Mouse (Mus musculus): ENCODE results near the gene Adamts17. TPM values are rescaled to one million over a fixed set of nuclear protein-coding genes. Genes with fewer than 3 reads are reported as not detected.

Gene Adamts17
- polyA plus RNA-seq, 1 experiment from 2014 or later: 3.7 TPM

DNA sequence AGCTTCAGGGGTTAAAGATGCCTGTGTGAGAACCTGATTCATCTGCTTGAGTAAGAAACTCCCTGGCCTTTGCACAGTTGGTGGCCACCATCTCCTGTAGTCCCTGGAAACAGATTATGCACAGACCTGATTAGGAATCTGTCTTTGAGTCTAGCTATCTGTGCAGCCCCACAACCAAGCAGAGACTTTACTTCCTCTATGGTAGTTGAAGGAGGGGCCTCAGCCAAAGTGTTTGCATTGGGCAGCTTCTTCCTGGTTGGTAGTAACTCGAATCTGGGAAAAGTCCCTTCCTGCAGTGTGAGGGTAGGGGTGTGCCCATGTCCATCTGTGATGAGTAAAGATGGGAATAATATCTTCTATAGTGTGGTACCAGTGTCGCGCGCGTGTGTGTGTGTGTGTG is 115.2 kb downstream of the Adamts17 start:
- no peak overlapping the region for H3K4me2 ChIP-seq (ENCODE audit: low read length)
- H3K9me3 ChIP-seq (ENCODE audit: control insufficient read depth, low read length): no peaks in the 10 kb centered on the region
- no peak overlapping the region for H3K4me3 ChIP-seq (replicated peaks; ENCODE audit: low read length)
- H3K27ac ChIP-seq (ENCODE audit: low read length): no peak overlapping the region
- no peaks in the 10 kb centered on the region for H3K36me3 ChIP-seq (ENCODE audit: control insufficient read depth, insufficient read depth)
- H3K27me3 ChIP-seq (replicated peaks; ENCODE audit: control insufficient read depth, insufficient read depth, low read length): no peaks in the 10 kb centered on the region
- WGBS: 89% methylated on average over 5 of the region's 5 CpGs
- no peak overlapping the region for H3K9ac ChIP-seq (replicated peaks; ENCODE audit: low read depth, low read length)
- H3K4me1 ChIP-seq (replicated peaks; ENCODE audit: control insufficient read depth, insufficient read depth, low read length): no peaks in the 10 kb centered on the region
- no peak for ATAC-seq

DNA sequence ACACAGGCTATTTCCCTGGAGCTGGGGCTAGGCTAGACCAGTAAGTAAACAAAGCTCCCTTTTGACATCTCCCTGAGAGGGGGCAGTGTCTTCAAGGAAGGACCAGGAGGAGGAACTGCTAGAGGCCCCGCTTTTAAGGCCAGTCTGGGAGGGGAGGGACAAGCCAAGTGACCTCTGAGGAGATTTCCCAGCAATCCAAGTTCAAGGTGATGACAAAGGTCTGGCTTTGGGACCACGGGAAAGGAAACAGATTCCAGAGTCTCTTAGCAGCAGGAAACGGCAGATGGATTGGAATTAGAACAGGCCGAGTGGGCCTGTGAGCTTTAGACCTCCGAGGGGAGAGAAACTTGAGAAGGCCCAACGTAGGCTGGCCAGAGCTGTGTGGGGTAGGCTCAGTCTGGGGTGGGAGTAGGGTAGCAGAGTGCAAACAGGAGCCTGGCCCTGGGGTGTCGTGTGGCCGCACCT is 116.0 kb downstream of the Adamts17 start:
- H3K4me3 ChIP-seq (replicated peaks; ENCODE audit: low read length): no peak overlapping the region
- H3K27me3 ChIP-seq (replicated peaks; ENCODE audit: control insufficient read depth, insufficient read depth, low read length): no peaks in the 10 kb centered on the region
- H3K27ac ChIP-seq (ENCODE audit: low read length): no peak overlapping the region
- H3K9ac ChIP-seq (replicated peaks; ENCODE audit: low read depth, low read length): no peak overlapping the region
- no peaks in the 10 kb centered on the region for H3K4me1 ChIP-seq (replicated peaks; ENCODE audit: control insufficient read depth, insufficient read depth, low read length)
- H3K9me3 ChIP-seq (ENCODE audit: control insufficient read depth, low read length): no peaks in the 10 kb centered on the region
- WGBS: 58% methylated on average over 8 of the region's 8 CpGs
- no peak overlapping the region for H3K4me2 ChIP-seq (ENCODE audit: low read length)
- no peaks in the 10 kb centered on the region for H3K36me3 ChIP-seq (ENCODE audit: control insufficient read depth, insufficient read depth)
- ATAC-seq: no peak

DNA sequence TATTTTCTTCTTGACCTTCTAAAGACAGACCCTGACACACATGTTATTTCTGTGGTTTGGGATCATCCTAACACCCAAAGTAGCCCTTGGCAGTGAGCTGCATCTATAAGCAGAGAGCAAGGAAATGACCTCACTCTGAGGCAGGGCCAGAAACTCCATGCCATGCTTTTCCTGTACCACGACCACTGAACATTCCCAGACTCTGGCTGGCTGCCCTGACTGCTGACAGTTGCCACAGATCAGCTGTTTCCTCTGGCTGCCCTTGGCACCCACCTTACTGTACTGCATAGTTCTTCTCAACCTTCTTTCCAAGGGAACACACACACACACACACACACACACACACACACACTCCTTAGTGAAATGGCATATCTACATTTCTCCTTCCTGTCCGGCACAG is 116.4 kb downstream of the Adamts17 start:
- H3K36me3 ChIP-seq (ENCODE audit: control insufficient read depth, insufficient read depth): no peaks in the 10 kb centered on the region
- WGBS: 57% methylated on average over 2 of the region's 2 CpGs
- no peak overlapping the region for H3K9ac ChIP-seq (replicated peaks; ENCODE audit: low read depth, low read length)
- H3K4me2 ChIP-seq (ENCODE audit: low read length): no peak overlapping the region
- no peaks in the 10 kb centered on the region for H3K9me3 ChIP-seq (ENCODE audit: control insufficient read depth, low read length)
- H3K27ac ChIP-seq (ENCODE audit: low read length): no peak overlapping the region
- no peaks in the 10 kb centered on the region for H3K4me1 ChIP-seq (replicated peaks; ENCODE audit: control insufficient read depth, insufficient read depth, low read length)
- no peaks in the 10 kb centered on the region for H3K27me3 ChIP-seq (replicated peaks; ENCODE audit: control insufficient read depth, insufficient read depth, low read length)
- H3K4me3 ChIP-seq (replicated peaks; ENCODE audit: low read length): no peak overlapping the region
- peak; percentile 54; the same call in 1 of the 2 replicates for ATAC-seq

DNA sequence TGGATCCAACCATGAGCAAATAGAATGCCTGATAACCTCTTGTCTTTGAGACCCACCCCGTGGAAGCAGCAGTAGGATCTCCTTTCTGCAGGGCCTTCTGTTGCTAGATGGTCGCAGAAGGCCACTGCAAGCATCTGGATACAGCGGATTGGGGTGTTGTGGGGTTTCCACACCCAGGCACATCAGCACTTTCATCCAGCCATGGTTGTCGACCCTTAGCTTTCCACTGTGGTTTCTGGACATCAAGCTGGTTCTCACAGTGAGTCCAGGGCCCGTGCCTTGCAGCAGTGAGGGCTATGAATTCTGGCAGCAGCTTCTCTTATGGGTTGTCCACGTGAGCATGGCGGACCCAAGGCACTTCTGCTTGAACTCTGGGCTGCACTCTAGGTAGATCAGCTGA is 118.2 kb downstream of the Adamts17 start:
- H3K9me3 ChIP-seq (ENCODE audit: control insufficient read depth, low read length): no peaks in the 10 kb centered on the region
- no peak for ATAC-seq
- no peak overlapping the region for H3K4me2 ChIP-seq (ENCODE audit: low read length)
- no peaks in the 10 kb centered on the region for H3K4me1 ChIP-seq (replicated peaks; ENCODE audit: control insufficient read depth, insufficient read depth, low read length)
- H3K4me3 ChIP-seq (replicated peaks; ENCODE audit: low read length): no peak overlapping the region
- no peaks in the 10 kb centered on the region for H3K27me3 ChIP-seq (replicated peaks; ENCODE audit: control insufficient read depth, insufficient read depth, low read length)
- H3K27ac ChIP-seq (ENCODE audit: low read length): no peak overlapping the region
- H3K9ac ChIP-seq (replicated peaks; ENCODE audit: low read depth, low read length): no peak overlapping the region
- H3K36me3 ChIP-seq (ENCODE audit: control insufficient read depth, insufficient read depth): no peaks in the 10 kb centered on the region
- 85% methylated on average over 7 of the region's 7 CpGs for WGBS

DNA sequence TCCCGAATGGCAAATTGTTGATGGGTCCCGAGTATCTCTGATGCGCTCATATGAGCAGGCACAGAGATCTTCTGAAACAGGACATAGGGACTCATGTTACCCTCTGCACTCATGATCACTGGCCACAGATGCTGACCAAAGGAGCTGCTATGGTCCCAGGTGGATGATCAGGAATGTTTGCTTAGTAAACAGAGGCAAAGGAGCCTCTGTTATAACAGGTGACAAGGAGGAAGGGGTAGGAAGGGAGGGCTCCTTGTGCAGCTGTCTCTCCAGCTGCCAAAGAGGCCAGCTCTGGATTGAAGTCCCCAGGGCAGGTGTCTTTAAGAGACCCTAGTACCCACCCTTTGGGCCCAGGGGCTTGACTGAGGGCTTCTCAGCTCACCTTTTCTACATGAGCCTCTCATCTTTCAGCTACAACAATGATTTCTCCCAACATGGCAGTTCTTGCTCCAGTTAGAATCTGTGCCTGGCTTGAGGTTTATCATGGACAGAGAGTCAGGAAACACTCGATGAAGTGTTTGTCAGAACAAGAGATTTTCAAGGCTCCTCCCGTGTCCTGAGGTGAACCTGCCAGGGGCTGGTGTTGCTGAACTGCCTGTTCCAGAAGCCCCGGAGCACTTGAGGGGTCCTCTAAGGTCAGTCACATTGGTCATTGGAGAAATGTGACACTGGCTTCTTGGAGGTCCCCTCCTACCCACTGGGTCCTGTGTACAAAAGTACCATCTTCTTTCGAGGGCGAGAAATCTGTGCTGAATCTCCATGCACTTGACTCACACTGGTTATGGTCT is 120.9 kb downstream of the Adamts17 start:
- no peak for ATAC-seq
- Histone ChIP-seq H3K36me3 (ENCODE audit: control insufficient read depth, insufficient read depth) (no peaks in the 10 kb centered on the region), H3K4me3 (replicated peaks; ENCODE audit: low read length) (no peak overlapping the region), H3K9me3 (ENCODE audit: control insufficient read depth, low read length) (no peaks in the 10 kb centered on the region), H3K9ac (replicated peaks; ENCODE audit: low read depth, low read length) (no peak overlapping the region), H3K27me3 (replicated peaks; ENCODE audit: control insufficient read depth, insufficient read depth, low read length) (no peaks in the 10 kb centered on the region), H3K4me1 (replicated peaks; ENCODE audit: control insufficient read depth, insufficient read depth, low read length) (no peaks in the 10 kb centered on the region), H3K27ac (ENCODE audit: low read length) (no peak overlapping the region), H3K4me2 (ENCODE audit: low read length) (no peak overlapping the region)
- WGBS: 90% methylated on average over 8 of the region's 8 CpGs

DNA sequence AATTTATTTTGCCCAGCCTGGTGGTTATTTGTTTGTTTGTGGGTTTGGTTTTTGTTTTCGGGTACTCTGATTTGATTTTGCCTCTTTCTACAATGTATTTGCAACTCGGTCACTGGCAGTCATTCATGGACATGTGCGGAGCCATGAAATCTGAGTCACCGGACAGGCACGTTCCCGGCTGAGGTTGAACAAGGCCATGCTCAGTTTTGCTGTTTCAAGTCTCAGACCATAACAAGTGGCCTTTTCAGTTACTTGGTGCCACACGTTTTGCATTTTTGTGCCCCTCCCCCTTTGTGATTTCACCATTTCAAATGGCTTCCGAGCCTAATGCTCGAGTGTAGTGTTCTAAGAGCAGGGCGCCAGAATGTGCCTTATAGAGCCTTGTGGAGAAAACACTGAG is 123.2 kb downstream of the Adamts17 start:
- no peak for ATAC-seq
- no peak overlapping the region for H3K4me2 ChIP-seq (ENCODE audit: low read length)
- no peaks in the 10 kb centered on the region for H3K36me3 ChIP-seq (ENCODE audit: control insufficient read depth, insufficient read depth)
- no peak overlapping the region for H3K27ac ChIP-seq (ENCODE audit: low read length)
- H3K4me3 ChIP-seq (replicated peaks; ENCODE audit: low read length): no peak overlapping the region
- H3K4me1 ChIP-seq (replicated peaks; ENCODE audit: control insufficient read depth, insufficient read depth, low read length): peaks cover 8% of the 10 kb centered on the region
- no peaks in the 10 kb centered on the region for H3K27me3 ChIP-seq (replicated peaks; ENCODE audit: control insufficient read depth, insufficient read depth, low read length)
- H3K9ac ChIP-seq (replicated peaks; ENCODE audit: low read depth, low read length): no peak overlapping the region
- WGBS: 75% methylated on average over 10 of the region's 10 CpGs
- H3K9me3 ChIP-seq (ENCODE audit: control insufficient read depth, low read length): no peaks in the 10 kb centered on the region

DNA sequence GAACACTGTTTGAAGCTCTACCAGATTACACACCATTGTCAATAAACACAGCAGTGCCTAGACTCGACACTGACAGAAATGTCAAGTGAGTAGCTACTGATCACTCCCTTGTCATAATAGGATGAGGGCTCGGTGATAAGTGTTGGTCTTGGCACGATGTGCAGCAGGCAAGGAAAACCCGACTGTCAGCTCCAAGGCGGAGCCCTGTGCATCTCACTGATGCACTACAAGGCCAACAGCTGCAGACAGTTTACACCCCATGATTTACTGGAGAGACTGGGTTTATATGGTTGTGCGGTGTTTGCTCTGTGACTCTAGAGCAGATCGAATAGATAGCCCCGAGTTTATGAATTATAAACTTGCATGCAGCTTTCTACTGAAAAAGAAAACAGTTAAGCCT is 124.0 kb downstream of the Adamts17 start:
- H3K36me3 ChIP-seq (ENCODE audit: control insufficient read depth, insufficient read depth): no peaks in the 10 kb centered on the region

DNA sequence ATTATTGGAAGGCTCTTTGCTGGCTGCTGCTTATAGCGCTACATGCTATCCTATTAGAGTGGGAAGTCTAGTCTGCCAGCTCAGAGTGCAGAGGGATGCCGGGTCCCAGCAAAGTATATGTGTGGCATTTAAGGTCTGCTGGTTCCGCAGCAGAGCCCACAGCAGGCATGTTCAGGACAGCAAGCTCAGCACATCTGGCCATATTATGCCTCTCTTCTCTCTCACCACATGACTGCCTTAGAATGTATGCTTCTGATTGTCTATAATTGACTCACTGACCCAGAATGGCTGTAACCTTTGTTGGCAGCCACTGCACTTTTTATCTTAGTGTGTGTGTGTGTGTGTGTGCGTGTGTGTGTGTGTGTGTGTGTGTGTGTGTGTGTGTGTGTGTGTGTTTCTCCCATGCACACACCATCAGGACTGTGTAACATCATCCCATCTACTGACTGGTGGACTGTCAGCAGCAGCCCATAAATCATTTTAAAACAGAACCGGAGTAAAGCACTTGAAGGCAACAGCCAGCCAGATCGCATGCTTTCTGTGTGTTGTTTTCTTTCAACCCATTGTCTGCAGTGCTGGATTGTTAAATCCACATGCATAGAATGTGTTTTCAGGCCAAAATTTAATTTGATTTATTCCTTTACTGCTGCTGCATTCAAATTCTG is 127.1 kb downstream of the Adamts17 start:
- Histone ChIP-seq H3K4me3 (replicated peaks; ENCODE audit: low read length) (no peak overlapping the region), H3K4me1 (replicated peaks; ENCODE audit: control insufficient read depth, insufficient read depth, low read length) (peaks cover 8% of the 10 kb centered on the region), H3K9ac (replicated peaks; ENCODE audit: low read depth, low read length) (0 out of 2 replicates have a peak overlapping the region, but pooled peaks have one; percentile 4), H3K4me2 (ENCODE audit: low read length) (no peak overlapping the region), H3K9me3 (ENCODE audit: control insufficient read depth, low read length) (no peaks in the 10 kb centered on the region), H3K36me3 (ENCODE audit: control insufficient read depth, insufficient read depth) (no peaks in the 10 kb centered on the region), H3K27me3 (replicated peaks; ENCODE audit: control insufficient read depth, insufficient read depth, low read length) (no peaks in the 10 kb centered on the region), H3K27ac (ENCODE audit: low read length) (no peak overlapping the region)
- 42% methylated on average over 6 of the region's 6 CpGs for WGBS
- ATAC-seq: peak; percentile 74

More for the DNA sequence above, 124.0 kb downstream of the Adamts17 start:
- 78% methylated on average over 8 of the region's 8 CpGs for WGBS
- H3K4me3 ChIP-seq (replicated peaks; ENCODE audit: low read length): no peak overlapping the region
- H3K27me3 ChIP-seq (replicated peaks; ENCODE audit: control insufficient read depth, insufficient read depth, low read length): no peaks in the 10 kb centered on the region
- peaks cover 8% of the 10 kb centered on the region for H3K4me1 ChIP-seq (replicated peaks; ENCODE audit: control insufficient read depth, insufficient read depth, low read length)
- H3K27ac ChIP-seq (ENCODE audit: low read length): no peak overlapping the region
- H3K4me2 ChIP-seq (ENCODE audit: low read length): no peak overlapping the region
- ATAC-seq: no peak
- H3K9ac ChIP-seq (replicated peaks; ENCODE audit: low read depth, low read length): no peak overlapping the region
- H3K9me3 ChIP-seq (ENCODE audit: control insufficient read depth, low read length): no peaks in the 10 kb centered on the region

DNA sequence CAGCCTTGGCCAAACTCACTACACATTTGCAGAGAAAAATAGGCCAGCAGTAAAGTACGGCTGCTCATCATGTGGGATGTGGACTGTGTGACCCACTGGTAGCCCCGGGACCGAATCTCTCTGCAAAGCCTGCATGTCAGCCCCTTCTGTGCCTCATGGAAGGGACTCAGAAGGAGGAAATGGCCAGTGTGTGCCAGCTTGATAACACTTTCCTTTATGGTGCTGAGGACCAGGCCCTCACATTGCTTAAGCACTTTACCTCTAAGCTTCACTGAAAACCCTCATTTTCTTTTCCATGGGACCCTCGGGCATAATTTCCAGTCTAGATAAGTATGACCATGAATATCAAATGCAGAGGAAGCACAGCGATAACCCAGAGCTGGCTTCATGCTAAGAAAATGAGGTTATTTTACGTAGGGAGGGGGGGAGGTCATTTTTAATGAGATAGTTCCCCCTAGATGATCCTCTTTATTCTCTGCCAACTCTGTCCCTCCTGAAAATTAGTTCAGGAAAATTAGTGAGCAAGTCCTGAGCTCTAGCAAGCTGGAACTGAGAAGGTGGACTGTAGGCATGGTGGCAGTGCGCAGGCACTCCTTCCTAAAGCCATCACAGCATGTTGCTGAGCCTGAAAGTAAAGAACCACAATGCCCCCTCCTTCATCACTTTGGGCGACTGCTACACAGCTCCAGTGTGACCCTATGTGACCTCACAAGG is 127.8 kb downstream of the Adamts17 start:
- peaks cover 8% of the 10 kb centered on the region for H3K4me1 ChIP-seq (replicated peaks; ENCODE audit: control insufficient read depth, insufficient read depth, low read length)
- no peaks in the 10 kb centered on the region for H3K36me3 ChIP-seq (ENCODE audit: control insufficient read depth, insufficient read depth)
- H3K9me3 ChIP-seq (ENCODE audit: control insufficient read depth, low read length): no peaks in the 10 kb centered on the region
- no peak overlapping the region for H3K4me3 ChIP-seq (replicated peaks; ENCODE audit: low read length)
- no peak overlapping the region for H3K27ac ChIP-seq (ENCODE audit: low read length)
- no peaks in the 10 kb centered on the region for H3K27me3 ChIP-seq (replicated peaks; ENCODE audit: control insufficient read depth, insufficient read depth, low read length)
- ATAC-seq: peak; percentile 16; the same call in 1 of the 2 replicates
- no peak overlapping the region for H3K4me2 ChIP-seq (ENCODE audit: low read length)
- 65% methylated on average over 8 of the region's 8 CpGs for WGBS
- H3K9ac ChIP-seq (replicated peaks; ENCODE audit: low read depth, low read length): 0 out of 2 replicates have a peak overlapping the region, but pooled peaks have one; percentile 4

All from forebrain, embryonic 16.5 days (tissue).